Mouse (Mus musculus): ENCODE measurements around the gene Ptger4. TPM values are rescaled to one million over a fixed set of nuclear protein-coding genes. Genes with fewer than 3 reads are reported as not detected.

The Ptger4 gene
- 3.7 and 4.0 TPM in 2 replicates for polyA plus RNA-seq (2016; fragmentation: Nextera tagmentation; extraction: Ambion mirVana)

DNA sequence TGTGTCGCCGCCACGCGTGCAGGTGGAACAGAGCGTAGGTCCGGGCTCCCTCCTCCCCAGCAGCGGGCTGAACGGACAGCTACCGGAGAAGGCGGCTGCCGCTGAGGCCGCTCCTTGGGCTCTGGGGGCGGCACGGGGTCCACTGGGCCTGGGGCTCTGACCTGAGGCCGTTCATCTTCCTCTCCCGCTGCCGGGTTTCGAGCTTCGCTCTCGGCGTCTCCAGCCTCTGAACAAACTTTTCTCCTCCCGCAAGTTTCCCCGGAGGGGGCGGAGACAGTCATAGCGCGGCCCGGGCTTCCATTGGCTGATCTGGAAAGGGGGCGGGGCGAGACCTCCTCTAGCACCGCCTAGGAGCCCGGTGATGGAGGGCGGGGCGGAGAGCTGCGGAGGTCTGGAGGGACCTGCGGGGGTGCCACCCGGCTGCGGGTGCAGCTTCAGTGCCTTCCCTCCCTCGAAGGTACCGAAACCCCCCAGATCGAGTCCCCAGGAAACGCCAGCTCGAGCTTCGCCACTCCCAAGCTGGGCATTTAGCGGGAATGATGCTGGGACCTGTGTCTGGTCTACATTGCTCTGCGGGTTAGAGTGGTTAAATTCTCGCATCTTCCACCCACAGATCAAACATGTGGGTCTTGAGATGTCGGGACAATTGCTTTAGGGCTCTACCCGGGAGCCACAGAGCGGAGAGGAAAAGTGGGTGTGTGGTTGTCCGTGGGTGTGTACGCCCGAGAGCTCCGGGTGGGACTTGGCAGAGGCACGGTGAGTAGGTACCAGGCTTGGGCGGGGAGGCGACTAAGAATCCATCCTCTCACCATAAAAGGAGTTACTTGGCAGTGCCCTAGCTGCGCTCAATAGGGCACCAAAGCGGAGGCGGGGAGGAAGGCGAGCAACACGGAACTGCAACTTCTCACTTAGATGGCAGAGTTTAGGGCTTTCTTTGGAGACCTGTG, at the start of gene Ptger4:
TSS of gene Ptger4 (minus strand) at position 229 of the 947 bp plus-strand sequence.
- peak within 1 kb of the TSS; percentile 99 for H3K4me2 ChIP-seq (replicated peaks)
- H3K9me3 ChIP-seq, result no peaks in the 10 kb centered on the region
- no peaks in the 10 kb centered on the region for H3K36me3 ChIP-seq
- H3K27me3 ChIP-seq, result peaks cover 33% of the 10 kb centered on the region
- peaks cover 18% of the 10 kb centered on the region for H3K4me1 ChIP-seq
- peak within 1 kb of the TSS; percentile 61 for H3K4me3 ChIP-seq
- 1% methylated on average over 61 of the region's 61 CpGs for WGBS
- ATAC-seq (ENCODE audit: insufficient number of reproducible peaks, insufficient read depth, low FRiP score, low TSS enrichment), result peak; percentile 93
- H3K9ac ChIP-seq, result peak within 1 kb of the TSS; percentile 8
- H3K27ac ChIP-seq, result no peak within 1 kb of the TSS

DNA sequence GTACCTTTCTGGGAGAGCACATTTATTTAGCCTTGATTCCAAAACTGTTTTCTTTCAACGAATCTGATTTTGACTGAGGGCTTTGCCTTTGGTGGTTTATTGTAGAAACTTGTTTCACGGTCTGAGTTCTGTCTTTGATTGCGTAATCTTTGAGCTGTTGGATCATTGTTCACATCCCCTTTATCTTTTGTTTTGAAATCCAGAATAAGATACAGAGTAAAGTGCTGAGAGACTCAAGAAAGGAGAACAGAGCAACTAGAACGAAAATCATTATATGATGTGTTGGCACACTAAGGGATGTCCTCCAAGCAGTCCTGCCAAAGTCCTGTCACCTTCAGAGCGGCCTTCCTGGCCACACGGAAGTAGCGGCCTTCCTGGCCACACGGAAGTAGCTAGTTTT, 44.4 kb upstream of the Ptger4 start:
- Histone ChIP-seq H3K4me3 (no peak overlapping the region), H3K9ac (no peak overlapping the region), H3K36me3 (no peaks in the 10 kb centered on the region), H3K4me1 (no peaks in the 10 kb centered on the region), H3K4me2 (replicated peaks) (no peak overlapping the region), H3K9me3 (no peaks in the 10 kb centered on the region), H3K27ac (no peak overlapping the region), H3K27me3 (no peaks in the 10 kb centered on the region)
- ATAC-seq (ENCODE audit: insufficient number of reproducible peaks, insufficient read depth, low FRiP score, low TSS enrichment), result no peak
- WGBS, result 88% methylated on average over 8 of the region's 8 CpGs

DNA sequence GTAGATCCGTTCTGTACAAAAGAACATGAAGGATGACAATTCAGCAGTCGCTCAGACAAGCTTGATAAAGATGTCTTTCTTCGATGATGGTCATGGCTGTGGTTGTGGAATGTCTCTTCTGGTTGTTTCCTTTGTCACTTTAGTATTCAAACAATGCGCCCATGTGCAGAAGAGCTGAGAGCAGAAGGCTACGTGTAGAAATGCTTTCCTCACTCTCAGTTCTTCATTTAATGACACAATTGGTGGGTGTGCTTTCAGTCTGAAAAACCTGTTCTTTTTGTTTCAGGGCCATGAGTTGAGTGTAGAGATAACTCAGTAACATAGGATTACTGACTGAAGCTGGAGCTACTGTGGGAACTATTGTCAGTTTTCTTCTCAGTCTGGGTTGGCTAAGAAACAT, 43.1 kb upstream of the Ptger4 start:
- Histone ChIP-seq H3K4me2 (replicated peaks) (no peak overlapping the region), H3K9ac (no peak overlapping the region), H3K27me3 (no peaks in the 10 kb centered on the region), H3K4me3 (no peak overlapping the region), H3K36me3 (no peaks in the 10 kb centered on the region), H3K4me1 (no peaks in the 10 kb centered on the region), H3K27ac (no peak overlapping the region), H3K9me3 (no peaks in the 10 kb centered on the region)
- ATAC-seq (ENCODE audit: insufficient number of reproducible peaks, insufficient read depth, low FRiP score, low TSS enrichment), result no peak
- 82% methylated on average over 5 of the region's 5 CpGs for WGBS

DNA sequence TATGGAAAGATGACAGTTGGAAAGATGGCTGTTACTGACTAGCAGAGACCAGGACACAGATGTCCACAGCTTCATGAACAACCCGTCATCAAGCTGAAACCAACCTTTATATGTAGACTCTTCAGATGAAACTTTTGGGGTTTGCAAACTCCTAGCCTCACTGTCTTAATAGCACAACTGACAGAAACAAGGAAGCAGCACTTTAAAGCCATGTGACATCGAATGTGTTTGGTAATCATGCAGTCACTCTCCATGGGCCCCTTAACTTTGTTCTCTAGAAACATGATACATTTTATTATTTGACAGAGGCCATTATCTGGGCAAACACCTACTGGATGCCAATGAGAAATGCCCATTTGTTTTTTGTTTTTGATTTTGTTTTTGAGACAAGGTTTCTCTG, 37.3 kb upstream of the Ptger4 start:
- Histone ChIP-seq H3K9me3 (no peaks in the 10 kb centered on the region), H3K4me1 (no peaks in the 10 kb centered on the region), H3K9ac (no peak overlapping the region), H3K36me3 (no peaks in the 10 kb centered on the region), H3K27ac (no peak overlapping the region), H3K4me3 (no peak overlapping the region), H3K4me2 (replicated peaks) (no peak overlapping the region), H3K27me3 (no peaks in the 10 kb centered on the region)
- ATAC-seq (ENCODE audit: insufficient number of reproducible peaks, insufficient read depth, low FRiP score, low TSS enrichment), result no peak
- WGBS, result 82% methylated on average over 2 of the region's 2 CpGs

DNA sequence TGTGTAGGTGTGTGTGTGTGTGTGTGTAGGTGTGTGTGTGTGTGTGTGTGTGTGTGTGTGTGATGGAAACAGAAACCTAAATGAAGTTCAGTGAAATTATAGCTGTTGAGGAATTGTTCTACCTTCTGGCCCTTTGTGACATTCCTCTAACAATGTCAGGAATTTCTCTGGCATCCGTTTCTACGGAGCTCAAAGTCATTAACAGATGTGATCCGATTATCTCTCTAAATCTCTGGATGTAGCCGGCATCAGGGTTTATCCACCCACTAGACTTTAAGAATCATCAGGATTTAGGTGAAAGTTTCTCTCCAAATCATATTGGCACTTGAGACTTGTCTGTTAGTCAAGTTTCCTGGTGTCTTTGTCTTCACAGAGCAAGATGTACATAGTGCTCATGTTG, 35.8 kb upstream of the Ptger4 start:
- WGBS, result 51% methylated on average over 4 of the region's 4 CpGs
- Histone ChIP-seq H3K4me2 (replicated peaks) (no peak overlapping the region), H3K4me3 (no peak overlapping the region), H3K9me3 (no peaks in the 10 kb centered on the region), H3K4me1 (no peaks in the 10 kb centered on the region), H3K27me3 (no peaks in the 10 kb centered on the region), H3K36me3 (no peaks in the 10 kb centered on the region), H3K9ac (no peak overlapping the region), H3K27ac (no peak overlapping the region)
- ATAC-seq (ENCODE audit: insufficient number of reproducible peaks, insufficient read depth, low FRiP score, low TSS enrichment), result no peak

DNA sequence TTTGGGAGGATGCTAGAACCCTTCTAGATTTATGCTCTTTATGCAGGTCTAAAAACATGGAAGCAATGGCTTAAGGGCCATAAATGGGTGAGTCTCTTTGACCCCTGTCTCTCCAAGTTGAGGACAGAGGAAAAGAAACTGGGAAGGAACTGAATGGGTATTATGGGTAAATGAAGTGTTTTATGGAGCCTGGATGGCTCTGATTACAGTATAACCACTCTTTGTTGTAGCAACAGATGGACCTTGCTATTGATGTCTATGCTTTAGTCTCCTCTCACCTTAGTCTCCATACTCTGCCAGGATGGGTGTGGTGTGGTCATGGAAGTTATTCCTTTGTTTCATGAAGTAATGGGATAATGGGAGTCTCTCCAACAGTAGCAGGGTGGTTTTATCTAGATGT, 34.5 kb upstream of the Ptger4 start:
- H3K9me3 ChIP-seq, result no peaks in the 10 kb centered on the region
- no peak overlapping the region for H3K27ac ChIP-seq
- H3K4me2 ChIP-seq (replicated peaks), result no peak overlapping the region
- H3K27me3 ChIP-seq, result no peaks in the 10 kb centered on the region
- no peak overlapping the region for H3K4me3 ChIP-seq
- H3K36me3 ChIP-seq, result no peaks in the 10 kb centered on the region
- no peak for ATAC-seq (ENCODE audit: insufficient number of reproducible peaks, insufficient read depth, low FRiP score, low TSS enrichment)
- H3K9ac ChIP-seq, result no peak overlapping the region
- H3K4me1 ChIP-seq, result no peaks in the 10 kb centered on the region

DNA sequence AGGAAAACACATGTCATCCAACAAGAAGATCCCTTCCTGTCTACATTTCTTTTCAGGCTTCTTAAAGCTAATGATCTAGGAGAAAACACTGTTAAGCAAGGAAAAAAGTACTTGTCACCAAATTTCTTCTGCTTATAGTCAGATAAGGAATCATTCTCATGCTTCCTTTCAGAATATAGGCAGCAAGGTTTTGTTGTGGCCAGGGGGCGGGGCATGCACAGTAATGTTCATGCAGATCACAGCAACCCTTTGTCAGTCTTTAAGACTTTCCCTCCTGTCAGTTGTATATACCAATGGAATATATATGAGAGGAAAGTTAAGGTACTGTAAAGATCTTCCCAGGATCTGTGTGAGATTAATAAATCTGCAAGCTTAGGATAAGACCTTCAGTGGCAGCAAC, 30.0 kb upstream of the Ptger4 start:
- Histone ChIP-seq H3K4me1 (no peaks in the 10 kb centered on the region), H3K9me3 (no peaks in the 10 kb centered on the region), H3K4me3 (no peak overlapping the region), H3K27me3 (no peaks in the 10 kb centered on the region), H3K9ac (no peak overlapping the region), H3K27ac (no peak overlapping the region), H3K4me2 (replicated peaks) (no peak overlapping the region), H3K36me3 (no peaks in the 10 kb centered on the region)
- WGBS, result 91% methylated on average over 1 of the region's 1 CpGs
- no peak for ATAC-seq (ENCODE audit: insufficient number of reproducible peaks, insufficient read depth, low FRiP score, low TSS enrichment)

DNA sequence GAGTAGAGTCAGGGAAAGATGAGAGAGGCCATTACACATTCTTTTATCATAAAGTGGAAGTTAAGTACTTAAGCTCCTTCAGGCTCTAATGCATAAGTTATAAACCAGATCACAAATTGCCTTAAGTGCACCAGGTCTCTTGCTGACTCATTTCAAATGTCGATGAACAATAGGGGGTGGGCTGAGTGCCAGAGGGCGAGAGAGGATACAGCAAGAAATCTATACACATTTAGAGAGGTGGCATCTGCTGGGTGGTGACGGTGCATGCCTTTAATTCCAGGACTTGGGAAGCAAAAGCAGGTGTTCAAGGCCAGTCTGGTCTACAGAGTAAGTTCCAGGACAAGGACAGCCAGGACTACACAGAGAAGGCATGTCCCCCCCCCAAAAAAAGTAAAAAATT, 22.1 kb upstream of the Ptger4 start:
- H3K4me3 ChIP-seq, result no peak overlapping the region
- no peaks in the 10 kb centered on the region for H3K4me1 ChIP-seq
- no peak overlapping the region for H3K27ac ChIP-seq
- WGBS, result 80% methylated on average over 3 of the region's 3 CpGs
- no peak overlapping the region for H3K9ac ChIP-seq
- H3K27me3 ChIP-seq, result no peaks in the 10 kb centered on the region
- H3K9me3 ChIP-seq, result no peaks in the 10 kb centered on the region
- H3K4me2 ChIP-seq (replicated peaks), result no peak overlapping the region
- H3K36me3 ChIP-seq, result no peaks in the 10 kb centered on the region
- no peak for ATAC-seq (ENCODE audit: insufficient number of reproducible peaks, insufficient read depth, low FRiP score, low TSS enrichment)

DNA sequence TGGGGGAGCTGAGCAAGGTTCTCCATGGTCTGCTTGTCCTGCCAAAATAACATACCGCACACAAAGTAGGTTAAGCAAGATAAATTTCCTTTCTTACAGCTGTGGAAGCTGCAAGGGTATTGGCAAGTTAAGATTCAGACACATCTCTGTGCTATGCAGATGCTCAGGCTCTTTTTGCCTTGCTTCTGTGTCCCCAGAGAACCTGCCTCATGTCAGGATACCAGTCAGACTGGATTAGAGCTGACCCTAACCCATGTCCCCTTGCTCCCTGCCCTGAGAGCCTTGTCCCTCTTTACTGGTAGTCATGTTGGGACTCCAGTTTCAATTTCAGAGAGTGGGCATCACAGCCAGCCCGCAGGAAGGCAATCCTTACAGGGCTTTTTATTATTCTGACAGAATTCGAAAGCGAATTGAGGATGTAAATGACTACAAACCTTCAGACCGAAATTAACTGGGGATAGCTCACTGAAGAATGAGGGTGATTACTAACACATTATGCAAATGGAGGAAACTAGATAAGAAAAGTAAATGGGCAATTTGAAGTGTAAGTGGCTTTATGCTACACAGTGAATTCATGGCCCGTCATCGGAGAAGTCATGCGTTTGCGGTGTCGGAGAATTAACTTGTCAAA, 19.0 kb upstream of the Ptger4 start:
- Histone ChIP-seq H3K27me3 (no peaks in the 10 kb centered on the region), H3K27ac (no peak overlapping the region), H3K4me3 (no peak overlapping the region), H3K9ac (no peak overlapping the region), H3K4me1 (no peaks in the 10 kb centered on the region), H3K4me2 (replicated peaks) (no peak overlapping the region), H3K36me3 (no peaks in the 10 kb centered on the region), H3K9me3 (no peaks in the 10 kb centered on the region)
- no peak for ATAC-seq (ENCODE audit: insufficient number of reproducible peaks, insufficient read depth, low FRiP score, low TSS enrichment)
- 81% methylated on average over 10 of the region's 10 CpGs for WGBS

DNA sequence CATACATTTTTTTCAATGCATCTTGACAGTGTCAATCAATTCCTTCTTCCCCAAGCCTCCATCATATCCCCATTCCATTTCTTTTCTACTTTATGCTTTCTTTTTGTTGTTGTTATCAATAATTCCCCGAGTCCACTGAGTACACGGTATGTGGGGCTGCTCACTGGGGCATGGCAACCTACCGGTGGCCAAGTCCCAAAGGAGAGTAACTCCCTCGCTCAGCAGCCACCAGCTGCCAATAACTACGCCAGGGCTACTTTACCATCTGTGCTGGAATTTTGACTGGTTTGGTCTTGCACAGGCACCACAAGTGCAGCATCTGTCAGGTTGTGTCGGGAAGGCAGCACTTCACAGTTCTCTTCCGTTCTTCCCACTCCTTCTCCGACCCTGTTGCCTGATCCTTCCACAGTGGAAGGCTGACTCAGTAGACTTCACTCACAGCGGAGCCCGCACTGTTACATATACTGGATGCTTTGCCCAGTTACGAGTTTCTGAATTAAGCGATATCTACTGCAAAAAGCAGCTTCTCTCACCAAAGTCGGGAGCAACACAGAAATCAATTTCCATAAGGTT, 18.2 kb upstream of the Ptger4 start:
- WGBS, result 91% methylated on average over 13 of the region's 13 CpGs
- H3K4me3 ChIP-seq, result no peak overlapping the region
- H3K9ac ChIP-seq, result no peak overlapping the region
- ATAC-seq (ENCODE audit: insufficient number of reproducible peaks, insufficient read depth, low FRiP score, low TSS enrichment), result no peak
- no peaks in the 10 kb centered on the region for H3K27me3 ChIP-seq
- no peaks in the 10 kb centered on the region for H3K36me3 ChIP-seq
- H3K4me1 ChIP-seq, result no peaks in the 10 kb centered on the region
- no peaks in the 10 kb centered on the region for H3K9me3 ChIP-seq
- no peak overlapping the region for H3K27ac ChIP-seq
- no peak overlapping the region for H3K4me2 ChIP-seq (replicated peaks)

DNA sequence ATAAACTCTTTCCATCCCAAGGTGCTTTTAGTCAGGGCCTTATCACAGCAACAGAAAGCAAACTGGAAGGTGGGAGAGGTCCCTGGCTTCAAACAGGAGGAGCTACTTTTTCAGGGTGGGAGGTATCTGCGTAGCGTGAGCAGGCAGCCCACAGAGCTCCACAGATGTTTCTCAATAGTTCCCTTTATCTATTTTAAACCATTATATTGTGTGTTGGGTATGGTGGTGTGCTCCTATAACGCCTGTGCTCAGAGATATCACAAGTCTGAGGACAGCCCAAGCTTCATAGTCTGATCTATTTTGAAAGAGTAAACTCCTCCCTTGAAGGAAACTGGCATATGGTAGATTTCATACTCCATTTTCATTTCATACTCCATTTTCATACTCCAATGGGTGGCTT, 17.0 kb upstream of the Ptger4 start:
- Histone ChIP-seq H3K4me3 (no peak overlapping the region), H3K9me3 (no peaks in the 10 kb centered on the region), H3K9ac (no peak overlapping the region), H3K4me2 (replicated peaks) (no peak overlapping the region), H3K36me3 (no peaks in the 10 kb centered on the region), H3K27me3 (no peaks in the 10 kb centered on the region), H3K4me1 (no peaks in the 10 kb centered on the region), H3K27ac (no peak overlapping the region)
- 83% methylated on average over 3 of the region's 3 CpGs for WGBS
- ATAC-seq (ENCODE audit: insufficient number of reproducible peaks, insufficient read depth, low FRiP score, low TSS enrichment), result no peak

DNA sequence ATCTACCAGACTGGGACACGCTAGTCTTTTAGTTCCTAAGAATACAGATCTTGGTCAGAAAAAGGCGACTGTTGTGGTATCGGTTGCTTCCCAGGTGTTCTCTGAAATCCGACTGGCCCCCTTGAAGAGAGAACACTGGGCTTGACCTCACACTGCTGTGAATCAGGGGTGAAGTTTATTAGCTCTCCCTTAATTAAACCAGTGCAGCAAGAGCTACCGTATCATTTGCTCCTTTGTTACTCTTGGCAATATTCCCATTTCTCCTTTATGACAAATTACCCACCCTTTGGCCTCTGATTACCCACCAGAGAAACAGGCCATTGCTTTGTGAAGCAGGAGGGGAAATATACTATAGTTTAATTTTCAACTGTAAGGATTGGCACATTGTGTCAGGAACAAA, 16.2 kb upstream of the Ptger4 start:
- 50% methylated on average over 5 of the region's 5 CpGs for WGBS
- Histone ChIP-seq H3K36me3 (no peaks in the 10 kb centered on the region), H3K9ac (no peak overlapping the region), H3K27ac (no peak overlapping the region), H3K9me3 (no peaks in the 10 kb centered on the region), H3K4me2 (replicated peaks) (no peak overlapping the region), H3K27me3 (no peaks in the 10 kb centered on the region), H3K4me1 (no peaks in the 10 kb centered on the region), H3K4me3 (no peak overlapping the region)
- ATAC-seq (ENCODE audit: insufficient number of reproducible peaks, insufficient read depth, low FRiP score, low TSS enrichment), result no peak
